Mouse (Mus musculus) ES-E14 (cell line): ENCODE measurements at regions not wholly inside any gene's neighbourhood (a gene's known extent, or its start where the extent isn't known, plus 50 kb on each side); places are given as distances from the start of the nearest gene placed in this dataset.

Experiments used
- DNase-seq: peaks from one replicate; pipeline ENCODE4 v3.0.0-alpha.2; 2013; ENCODE audit warnings: low read depth, low spot score
- H3K27ac ChIP-seq: 2 replicates; pipeline ENCODE4 v1.5.1; 2012; ENCODE audit warnings: low read depth, mild to moderate bottlenecking, low read length, moderate library complexity, mixed read lengths; ENCODE audit not compliant: poor library complexity, insufficient read depth, severe bottlenecking
- H3K36me3 ChIP-seq: 2 replicates; pipeline ENCODE4 v1.6.1; 2012; ENCODE audit warnings: mild to moderate bottlenecking, low read length, moderate library complexity, mixed read lengths; ENCODE audit not compliant: control insufficient read depth, poor library complexity, insufficient read depth, severe bottlenecking
- H3K4me1 ChIP-seq, 2 experiments: fragments of 150-350 bp in 1 of 2; sonication (generic) in 1 of 2; 2 replicates each; pipeline ENCODE4 v1.6.1; 2012; ENCODE audit warnings: low read length in 2 of 2, mild to moderate bottlenecking in 1 of 2, mixed read lengths in 1 of 2; ENCODE audit not compliant: control insufficient read depth in 2 of 2, insufficient read depth in 2 of 2, poor library complexity in 1 of 2
- H3K4me3 ChIP-seq, 2 experiments: fragments of 150-350 bp in 1 of 2; sonication (generic) in 1 of 2; 2 replicates each; pipeline ENCODE4 v1.5.1; 2012; ENCODE audit warnings: low read length in 2 of 2, low read depth in 1 of 2, mild to moderate bottlenecking in 1 of 2, mixed read lengths in 1 of 2; ENCODE audit not compliant: insufficient read depth in 1 of 2, poor library complexity in 1 of 2, severe bottlenecking in 1 of 2
- H3K9ac ChIP-seq: 2 replicates; pipeline ENCODE4 v1.6.1; 2012; ENCODE audit warnings: low read depth, mild to moderate bottlenecking, low read length, mixed read lengths; ENCODE audit not compliant: poor library complexity, insufficient read depth, severe bottlenecking
- H3K9me3 ChIP-seq: fragments of 150-350 bp; sonication (generic); 2 replicates; pipeline ENCODE4 v1.6.1; 2012; ENCODE audit warnings: low read depth, mild to moderate bottlenecking, low read length; ENCODE audit not compliant: control insufficient read depth, insufficient read depth
- CHD2 ChIP-seq: IDR thresholded peaks from 2 replicates; pipeline ENCODE4 v1.6.1; 2014; ENCODE audit warnings: mild to moderate bottlenecking, low read depth, low read length, inconsistent platforms
- HCFC1 ChIP-seq: IDR thresholded peaks from 2 replicates; pipeline ENCODE4 v1.6.1; 2012; ENCODE audit warnings: low read length, inconsistent platforms, borderline replicate concordance; ENCODE audit not compliant: insufficient read depth
- MAFK ChIP-seq: IDR thresholded peaks from 2 replicates; pipeline ENCODE4 v1.6.1; 2014; ENCODE audit warnings: mild to moderate bottlenecking, low read depth, low read length, inconsistent platforms; ENCODE audit not compliant: insufficient read depth
- ZC3H11A ChIP-seq: IDR thresholded peaks from 2 replicates; pipeline ENCODE4 v1.6.1; 2012; ENCODE audit warnings: low read depth, mild to moderate bottlenecking, inconsistent platforms, low read length, borderline replicate concordance
- ZNF384 ChIP-seq: IDR thresholded peaks from 2 replicates; pipeline ENCODE4 v1.6.1; 2012; ENCODE audit warnings: low read depth, low read length, inconsistent platforms
- in situ Hi-C, 2 experiments: fragments of 600-800 bp; cut with MboI; formaldehyde crosslinking; loops; one replicate each; pipeline ENCODE4 v1.15.1; 2025; ENCODE audit warnings: low sequenced_read_pairs in 2 of 2, inconsistent platforms in 1 of 2; ENCODE audit not compliant: unreplicated experiment in 2 of 2

DNA sequence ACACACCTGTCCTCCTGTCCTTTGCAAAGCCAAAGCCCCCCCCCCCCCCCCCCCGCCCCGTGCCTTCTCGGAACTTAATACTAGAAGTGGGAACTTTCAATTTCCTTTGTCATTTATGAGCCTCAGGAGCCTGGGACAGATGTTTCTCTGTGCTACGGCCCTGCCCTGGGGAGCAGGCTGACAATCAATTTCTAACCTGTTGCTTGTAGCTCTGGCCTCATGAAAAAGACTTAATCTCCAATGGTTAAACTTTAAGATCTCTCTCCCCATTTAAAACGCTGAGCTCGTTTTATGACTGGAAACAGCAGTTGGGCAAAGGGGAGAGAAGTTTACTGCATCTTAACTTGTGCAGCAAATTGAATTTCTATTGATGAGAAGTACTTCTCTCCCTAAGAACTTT is 173.6 kb upstream of the Tas2r119 start:
- Histone ChIP-seq H3K4me1 (peaks cover 0 to 4% of the 10 kb centered on the region in 2 experiments; a peak in 1 of 4 replicates), H3K9ac (no peak overlapping the region), H3K27ac (no peak overlapping the region), H3K9me3 (no peaks in the 10 kb centered on the region), H3K36me3 (no peaks in the 10 kb centered on the region), H3K4me3 (no peak overlapping the region)
- DNase-seq = no peak
- in situ Hi-C loops = no loop called here
- TF ChIP-seq CHD2 = no peak
- TF ChIP-seq ZC3H11A = no peak
- TF ChIP-seq ZNF384 = no peak

DNA sequence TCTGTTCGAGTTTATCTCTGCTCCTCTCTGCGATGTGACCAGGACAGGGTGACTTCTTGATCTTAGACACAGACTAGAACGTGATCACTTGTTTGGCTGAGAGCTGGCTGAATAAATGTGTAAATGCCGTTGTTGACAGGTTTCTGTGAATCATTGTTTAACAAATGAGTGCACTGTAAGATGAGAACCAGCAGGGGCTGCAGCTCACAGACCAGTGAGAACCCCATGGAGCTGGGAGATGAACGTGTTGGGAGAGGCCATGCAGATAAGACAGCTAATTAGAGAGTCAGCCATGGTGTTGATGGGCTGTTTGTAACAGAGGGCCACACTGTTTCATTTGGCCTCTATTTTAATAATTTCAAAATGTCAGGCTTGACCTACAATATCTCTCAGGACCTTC is 171.1 kb upstream of the Tas2r119 start:
- no peak overlapping the region for H3K4me3 ChIP-seq
- no peaks in the 10 kb centered on the region for H3K9me3 ChIP-seq
- H3K27ac ChIP-seq = no peak overlapping the region
- H3K36me3 ChIP-seq = no peaks in the 10 kb centered on the region
- no peak for TF ChIP-seq ZNF384
- no peak for TF ChIP-seq CHD2
- TF ChIP-seq MAFK = no peak
- TF ChIP-seq ZC3H11A = no peak
- DNase-seq = peak; percentile 22
- H3K4me1 ChIP-seq = peaks cover 0 to 4% of the 10 kb centered on the region in 2 experiments; a peak in 1 of 4 replicates
- in situ Hi-C loops = no loop called here
- H3K9ac ChIP-seq = no peak overlapping the region

DNA sequence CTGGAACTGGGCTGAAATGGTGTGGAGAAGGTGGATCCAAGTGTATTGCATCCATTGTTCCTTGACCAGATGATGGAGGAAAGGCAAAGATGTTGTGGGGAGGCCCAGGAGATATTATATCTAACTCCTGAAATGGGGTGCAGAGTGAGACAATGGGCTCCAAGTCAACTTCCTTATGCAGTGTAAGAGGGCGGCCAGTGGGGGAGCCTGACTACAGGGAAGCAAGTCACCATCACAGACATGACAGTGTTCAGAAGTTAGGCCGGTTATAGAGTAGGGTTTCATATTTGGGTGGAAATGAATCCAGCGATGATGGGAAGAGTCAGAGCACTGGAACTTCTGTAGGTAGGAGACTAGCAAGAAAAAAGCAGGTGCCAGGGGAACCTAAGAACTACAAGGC is 167.3 kb upstream of the Tas2r119 start:
- Histone ChIP-seq H3K9ac (no peak overlapping the region), H3K4me3 (no peak overlapping the region), H3K27ac (no peak overlapping the region), H3K9me3 (no peaks in the 10 kb centered on the region), H3K36me3 (no peaks in the 10 kb centered on the region), H3K4me1 (peaks cover 0 to 4% of the 10 kb centered on the region in 2 experiments; a peak in 1 of 4 replicates)
- DNase-seq = no peak
- in situ Hi-C loops = no loop called here
- TF ChIP-seq MAFK (no peak), CHD2 (no peak), ZC3H11A (no peak), ZNF384 (no peak), HCFC1 (no peak)

DNA sequence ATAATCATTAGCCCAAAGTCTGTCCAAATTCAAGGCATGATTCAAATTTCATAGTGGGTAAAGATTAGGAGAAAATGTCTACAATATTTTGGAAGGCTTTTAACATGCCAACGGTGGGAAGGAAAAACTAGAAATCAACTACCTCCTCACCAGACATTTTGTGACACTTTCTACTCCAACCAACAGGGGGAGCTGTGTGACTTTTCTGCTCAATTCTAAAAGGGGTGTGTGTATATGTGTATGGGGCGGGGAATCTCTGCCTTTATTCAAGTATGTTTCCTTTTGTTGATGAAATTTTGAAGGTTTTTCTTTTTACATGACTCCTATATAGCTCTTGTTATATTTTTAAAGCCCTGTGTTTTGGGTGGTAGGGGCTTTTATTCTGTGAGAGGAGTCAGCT is 165.0 kb upstream of the Tas2r119 start:
- TF ChIP-seq ZNF384 = no peak
- TF ChIP-seq CHD2 = no peak
- no peak for TF ChIP-seq ZC3H11A
- TF ChIP-seq MAFK = no peak
- TF ChIP-seq HCFC1 = no peak
- Histone ChIP-seq H3K9me3 (no peaks in the 10 kb centered on the region), H3K36me3 (no peaks in the 10 kb centered on the region), H3K4me1 (no peaks in the 10 kb centered on the region), H3K27ac (no peak overlapping the region), H3K4me3 (no peak overlapping the region), H3K9ac (no peak overlapping the region)
- DNase-seq = peak; percentile 21
- in situ Hi-C loops = no loop called here

DNA sequence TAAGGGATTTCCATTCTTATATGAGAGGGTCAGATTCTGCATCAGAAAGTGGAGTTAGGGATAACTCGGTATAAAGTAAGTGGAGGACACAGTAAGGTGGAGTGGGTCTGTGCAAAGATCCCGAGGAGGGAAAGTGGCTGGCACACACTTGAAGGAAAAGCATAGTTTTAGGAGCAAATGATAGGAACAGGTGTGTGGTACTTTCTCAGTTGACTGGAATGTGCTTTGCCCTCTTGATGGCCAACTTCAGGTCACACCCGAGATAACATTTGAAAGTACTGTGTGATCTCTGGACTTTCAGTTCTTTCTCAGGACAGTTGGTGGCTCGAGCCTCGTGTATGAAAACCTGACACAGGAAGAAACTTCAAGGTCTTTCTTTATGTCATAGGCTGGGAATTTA is 164.3 kb upstream of the Tas2r119 start:
- TF ChIP-seq ZNF384 = no peak
- no peak for TF ChIP-seq HCFC1
- TF ChIP-seq CHD2 = no peak
- TF ChIP-seq MAFK = no peak
- no peak for TF ChIP-seq ZC3H11A
- DNase-seq = no peak
- Histone ChIP-seq H3K36me3 (no peaks in the 10 kb centered on the region), H3K4me3 (no peak overlapping the region), H3K4me1 (no peaks in the 10 kb centered on the region), H3K9me3 (no peaks in the 10 kb centered on the region), H3K9ac (no peak overlapping the region), H3K27ac (no peak overlapping the region)
- in situ Hi-C loops = no loop called here
